Mouse (Mus musculus): ENCODE data around the gene 1700018G05Rik. TPM values are rescaled to one million over a fixed set of nuclear protein-coding genes. Genes with fewer than 3 reads are reported as not detected.
"Not testable (repeated sequence)": the region's sequence is repeated elsewhere in the genome, so short reads cannot be mapped to it uniquely, and the experiment has no call there.

Gene 1700018G05Rik
- not detected for total RNA-seq (2021)
- long read RNA-seq, experiment 1 = 0 reads
- long read RNA-seq, experiment 2 = 0 reads

DNA sequence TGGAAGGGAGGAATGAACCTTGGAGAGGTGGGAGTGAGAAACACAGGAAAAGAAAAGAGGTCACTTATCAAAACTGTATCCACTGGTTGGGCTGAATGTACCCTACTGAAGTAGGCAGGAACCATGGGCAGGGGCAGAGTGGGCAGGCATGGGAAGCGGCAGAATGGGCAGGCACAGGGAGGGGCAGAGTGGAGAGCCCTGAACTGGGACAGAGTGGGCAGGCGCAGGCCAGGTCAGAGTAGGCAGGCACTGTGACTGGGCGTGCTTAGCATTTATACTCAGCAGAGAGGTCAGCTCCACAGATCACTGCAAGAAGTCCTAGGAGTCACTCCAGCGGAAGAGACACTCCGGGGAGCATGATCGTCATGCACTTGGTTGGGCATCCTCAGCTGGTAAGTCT lies at the start of gene 1700018G05Rik:
1700018G05Rik (plus strand) TSS at position 301 of the 400 bp plus-strand sequence.
- intact Hi-C loops (cut with DNase I) = not testable (repeated sequence)

DNA sequence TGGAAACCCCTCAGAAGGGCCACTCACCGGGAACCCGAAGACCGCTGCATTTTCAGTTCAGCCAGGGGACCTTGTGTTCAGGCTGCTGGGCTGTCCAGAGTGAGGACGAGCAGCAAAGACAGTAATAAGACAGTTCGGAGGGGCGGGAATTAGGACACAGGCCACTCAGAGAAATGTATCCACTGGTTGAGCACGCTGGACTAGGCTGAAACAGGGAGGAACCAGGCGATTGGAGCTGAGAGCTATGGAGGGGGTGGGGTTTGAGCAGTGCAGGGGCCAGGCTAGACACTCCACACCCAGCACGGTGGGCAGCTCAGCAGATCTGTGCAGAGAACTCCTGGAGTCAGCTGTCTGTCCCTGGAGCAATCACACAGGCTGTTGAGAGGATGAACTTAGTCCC lies 19.6 kb upstream of the 1700018G05Rik start, which contains the start of the genes Dmrtc1a and 1700011M02Rik:
Dmrtc1a (minus strand) TSS at position 101 of the 400 bp plus-strand sequence.
1700011M02Rik (plus strand) TSS at position 319 of the 400 bp plus-strand sequence.
- DNase-seq; intact Hi-C loops (cut with DNase I): not testable (repeated sequence)

More for the DNA sequence above, at the start of gene 1700018G05Rik:
- not testable (repeated sequence) for DNase-seq

DNA sequence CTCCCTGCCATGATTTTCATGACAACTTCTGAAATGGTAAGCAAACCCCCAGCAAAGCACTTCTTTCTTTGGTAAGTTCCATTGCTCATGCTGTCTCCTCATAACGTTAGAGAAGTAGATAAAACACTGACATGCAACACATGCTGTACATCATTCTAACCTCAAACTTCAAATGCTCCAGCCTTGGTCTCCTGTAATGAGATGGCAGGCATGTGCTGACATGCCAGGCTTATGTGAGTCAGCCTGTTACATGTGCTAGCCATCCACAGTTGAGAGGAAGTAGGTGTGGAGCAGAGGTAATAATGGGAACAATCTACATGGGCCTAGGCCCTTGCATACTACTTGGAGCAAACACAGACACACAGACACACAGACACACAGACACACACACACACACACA lies 13.3 kb upstream of the 1700018G05Rik start:
- intact Hi-C loops (cut with DNase I); DNase-seq: not testable (repeated sequence)

DNA sequence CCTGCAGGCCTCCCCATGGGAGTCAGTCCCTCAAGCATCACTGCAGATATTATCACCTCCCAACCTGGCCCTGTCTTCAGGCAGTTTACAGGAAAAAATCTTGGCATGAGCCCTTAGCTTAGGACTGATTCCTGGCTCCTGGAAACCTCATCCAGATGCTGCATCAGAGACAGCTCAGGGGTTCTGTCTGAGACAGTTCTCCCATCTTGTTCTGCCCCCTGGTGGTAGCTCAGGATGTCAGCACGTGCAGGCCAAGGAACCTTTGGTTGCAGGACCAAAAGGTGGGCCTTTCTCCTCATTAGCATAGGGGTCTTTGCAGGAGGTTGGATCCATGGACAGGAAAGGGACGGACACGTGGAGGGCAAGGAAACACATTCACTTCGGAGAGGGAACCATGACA lies 1.5 kb upstream of the 1700018G05Rik start:
- DNase-seq; intact Hi-C loops (cut with DNase I): not testable (repeated sequence)

DNA sequence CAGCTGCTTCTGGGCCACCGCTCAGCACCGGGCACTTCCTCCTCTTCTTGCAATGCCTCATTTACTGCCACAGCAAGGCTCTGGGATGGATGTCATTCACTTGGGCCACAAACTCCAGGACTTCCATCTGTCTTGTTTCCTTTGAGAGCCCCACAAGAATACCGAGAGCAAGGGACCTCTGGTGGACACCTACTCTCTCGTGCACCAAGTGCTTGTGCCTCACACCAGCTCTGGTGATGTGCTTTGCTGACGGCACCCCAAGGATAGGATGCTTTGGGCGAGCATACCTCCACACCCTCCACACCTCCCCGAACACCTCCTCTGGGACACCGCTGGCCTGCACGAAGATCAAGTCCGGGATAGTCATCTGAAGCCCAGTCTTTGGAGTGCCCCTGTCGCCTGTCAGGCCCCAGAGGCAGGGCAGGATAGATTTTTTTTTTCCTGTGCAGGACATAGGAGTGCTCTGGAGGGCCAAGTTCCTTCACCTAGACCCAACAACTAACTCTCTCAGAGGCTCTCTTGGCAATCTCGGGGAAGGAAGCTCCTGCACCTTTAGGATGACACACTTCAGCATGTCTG lies 4.9 kb downstream of the 1700018G05Rik start:
- intact Hi-C loops (cut with DNase I) = no loop called here

DNA sequence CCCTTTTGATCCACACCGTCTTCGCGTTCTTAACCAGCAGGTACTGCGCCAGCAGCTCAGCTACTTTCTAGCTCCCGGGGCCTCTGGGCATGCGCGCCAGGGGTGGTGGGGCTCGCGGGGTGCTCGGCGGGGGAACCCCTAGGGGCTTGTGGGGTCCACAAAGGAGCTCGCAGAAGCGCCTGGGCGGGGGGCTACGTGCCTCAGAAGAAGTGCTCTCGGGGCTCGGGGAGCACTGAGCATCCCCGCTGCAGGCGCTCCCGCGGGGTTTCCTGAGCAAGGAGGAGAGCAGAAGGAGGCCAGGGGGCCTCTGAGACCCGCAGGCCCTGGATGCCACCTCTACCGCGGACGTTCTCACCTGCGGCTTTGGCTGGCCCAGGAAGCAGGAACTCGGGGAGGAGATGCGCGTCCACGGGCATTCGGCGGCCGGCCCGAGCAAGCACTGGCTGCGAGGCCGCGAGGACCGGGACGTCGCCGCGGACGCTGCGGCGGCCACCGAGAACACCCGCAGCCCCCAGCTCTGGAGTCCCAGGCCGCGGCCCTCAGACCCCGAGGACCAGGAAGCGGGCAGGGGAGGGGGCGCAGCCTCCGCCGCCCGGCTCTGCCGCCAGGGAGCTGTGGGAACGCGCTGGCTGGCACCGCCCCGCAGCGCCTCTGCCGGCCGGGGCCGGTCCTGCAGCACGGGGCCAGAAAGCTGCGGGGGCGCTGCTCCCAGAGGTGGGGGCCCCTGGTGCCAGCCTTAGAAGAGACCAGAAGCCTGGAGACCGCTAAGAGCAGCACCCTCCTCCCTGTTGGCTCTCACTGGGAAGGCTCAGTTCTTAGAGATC lies 5.6 kb downstream of the 1700018G05Rik start:
- DNase-seq = peak in 1 of 2 experiments; percentile 19
- intact Hi-C loops (cut with DNase I) = no loop called here

More for the DNA sequence above, 4.9 kb downstream of the 1700018G05Rik start:
- DNase-seq = no peak

DNA sequence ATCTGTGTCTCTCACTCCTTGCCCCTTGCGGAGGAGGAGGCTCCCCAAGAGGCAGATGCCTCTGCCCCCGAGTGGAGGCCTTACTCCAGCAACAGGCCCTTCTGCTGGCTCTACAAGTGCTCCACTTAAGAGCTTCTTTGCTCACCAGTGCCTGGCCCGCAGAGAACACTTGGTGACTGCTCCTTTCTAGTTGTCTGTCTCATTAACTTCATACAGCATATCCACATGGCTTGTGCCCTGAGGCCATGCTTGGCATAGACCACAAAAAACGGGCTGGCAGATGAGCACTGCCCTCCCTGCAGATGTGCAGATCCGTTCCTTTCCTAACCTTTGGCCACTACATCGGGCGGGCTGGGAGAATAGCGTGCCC lies 6.2 kb downstream of the 1700018G05Rik start:
- DNase-seq = no peak
- intact Hi-C loops (cut with DNase I) = no loop called here

DNA sequence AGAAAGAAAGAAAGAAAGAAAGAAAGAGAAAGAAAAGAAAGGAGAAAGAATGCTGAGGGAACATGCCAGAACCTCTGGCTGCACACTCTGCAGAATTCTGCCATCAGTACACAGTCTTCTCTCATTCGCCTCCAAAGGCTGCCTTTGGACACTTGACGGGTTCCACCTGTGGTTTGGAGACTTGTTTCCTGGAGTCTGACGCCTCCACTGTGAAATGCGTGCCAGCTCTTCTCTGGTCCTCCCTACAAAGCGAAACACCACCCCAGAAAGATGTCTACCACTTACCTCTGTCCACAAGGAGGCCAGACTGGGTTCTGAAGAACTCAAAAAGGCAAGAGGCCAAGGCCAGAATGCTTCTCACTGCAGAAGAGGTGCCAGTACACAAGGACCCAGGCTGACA lies 8.6 kb downstream of the 1700018G05Rik start:
- no peak for DNase-seq
- intact Hi-C loops (cut with DNase I) = no loop called here

DNA sequence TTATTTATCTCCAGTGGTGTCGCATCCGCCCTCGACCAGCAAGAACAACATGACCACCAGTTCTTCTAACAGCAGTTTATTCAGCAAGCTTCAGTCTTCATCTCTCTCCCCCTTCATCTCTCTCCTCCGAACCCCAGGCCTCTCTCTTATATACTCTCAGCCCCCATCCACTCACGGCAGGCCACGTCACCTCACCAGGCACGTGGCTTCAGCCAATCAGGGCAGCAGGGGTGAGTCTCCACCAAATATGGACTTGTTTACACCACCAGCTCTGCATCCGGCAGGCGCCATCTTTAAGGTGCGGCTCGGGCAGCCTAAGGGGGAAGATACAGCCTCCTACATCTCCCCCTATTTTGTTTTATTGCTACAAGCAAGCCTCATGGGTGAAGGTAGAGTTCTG lies 22.0 kb downstream of the 1700018G05Rik start:
- intact Hi-C loops (cut with DNase I); DNase-seq: not testable (repeated sequence)

DNA sequence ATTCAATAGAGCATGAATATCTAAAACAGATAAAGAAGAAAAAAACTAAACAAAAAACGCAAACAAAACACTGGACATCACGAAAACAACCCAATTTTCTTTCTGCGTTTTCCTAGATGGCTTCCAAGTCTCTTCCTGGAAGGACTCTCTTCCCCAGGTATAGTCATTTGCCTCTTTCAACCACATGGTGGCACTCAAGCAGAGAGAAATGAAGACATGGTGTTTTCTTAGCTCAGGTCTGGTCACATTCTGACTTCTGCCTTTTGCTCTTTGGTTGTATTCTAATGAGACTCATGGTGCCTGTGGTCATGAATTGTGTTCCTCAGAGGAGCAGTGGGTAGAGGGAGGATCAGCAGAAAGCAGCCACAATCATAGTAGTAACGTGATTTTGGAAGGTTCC lies 30.7 kb downstream of the 1700018G05Rik start:
- no peak for DNase-seq
- intact Hi-C loops (cut with DNase I) = no loop called here

DNA sequence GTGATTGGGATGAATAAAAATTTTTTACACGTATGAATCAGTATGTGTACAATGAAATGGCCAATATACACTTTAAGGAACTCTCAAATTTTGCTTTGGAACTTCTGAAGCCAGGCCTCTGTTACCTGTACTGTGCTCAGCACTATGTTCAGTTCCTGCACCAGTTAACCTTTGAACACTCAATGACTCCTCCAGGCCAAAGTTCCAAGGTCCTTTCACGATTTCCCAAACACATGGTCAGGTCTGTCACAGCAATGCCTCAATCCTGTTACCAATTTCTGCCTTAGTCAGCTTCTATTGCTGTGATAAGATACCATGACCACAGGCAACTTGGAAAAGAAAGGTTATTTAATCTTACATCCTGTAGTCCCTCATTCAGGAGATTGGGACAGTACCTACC lies 32.4 kb downstream of the 1700018G05Rik start:
- intact Hi-C loops (cut with DNase I) = no loop called here
- DNase-seq = no peak

Other genes with a start within 250 kb of the 1700018G05Rik start
- gene Gm3880, start 241.4 kb upstream of the 1700018G05Rik start, total RNA-seq (2021) = not detected
- not detected for gene Gm9112, start 220.7 kb upstream of the 1700018G05Rik start, total RNA-seq (2021)
- gene Dmrtc1b, start 220.5 kb upstream of the 1700018G05Rik start, total RNA-seq (2021) = not detected
- gene Dmrtc1c1, start 125.4 kb upstream of the 1700018G05Rik start, total RNA-seq (2021) = not detected
- not detected for gene Dmrtc1c2, start 73.8 kb upstream of the 1700018G05Rik start, total RNA-seq (2021)
- gene 1700031F05Rik, start 60.4 kb upstream of the 1700018G05Rik start, total RNA-seq (2021) = not detected
- gene Dmrtc1a, start 19.7 kb upstream of the 1700018G05Rik start, total RNA-seq (2021) = not detected
- gene 1700011M02Rik, start 19.5 kb upstream of the 1700018G05Rik start, total RNA-seq (2021) = not detected

All from gastrocnemius, postnatal 36 days (tissue).